Mouse (Mus musculus): ENCODE data around the gene Ctnnbl1. TPM values are rescaled to one million over a fixed set of nuclear protein-coding genes. Genes with fewer than 3 reads are reported as not detected.

The Ctnnbl1 gene
- polyA plus RNA-seq, 1 experiment from 2014 or later: 46.3 TPM

DNA sequence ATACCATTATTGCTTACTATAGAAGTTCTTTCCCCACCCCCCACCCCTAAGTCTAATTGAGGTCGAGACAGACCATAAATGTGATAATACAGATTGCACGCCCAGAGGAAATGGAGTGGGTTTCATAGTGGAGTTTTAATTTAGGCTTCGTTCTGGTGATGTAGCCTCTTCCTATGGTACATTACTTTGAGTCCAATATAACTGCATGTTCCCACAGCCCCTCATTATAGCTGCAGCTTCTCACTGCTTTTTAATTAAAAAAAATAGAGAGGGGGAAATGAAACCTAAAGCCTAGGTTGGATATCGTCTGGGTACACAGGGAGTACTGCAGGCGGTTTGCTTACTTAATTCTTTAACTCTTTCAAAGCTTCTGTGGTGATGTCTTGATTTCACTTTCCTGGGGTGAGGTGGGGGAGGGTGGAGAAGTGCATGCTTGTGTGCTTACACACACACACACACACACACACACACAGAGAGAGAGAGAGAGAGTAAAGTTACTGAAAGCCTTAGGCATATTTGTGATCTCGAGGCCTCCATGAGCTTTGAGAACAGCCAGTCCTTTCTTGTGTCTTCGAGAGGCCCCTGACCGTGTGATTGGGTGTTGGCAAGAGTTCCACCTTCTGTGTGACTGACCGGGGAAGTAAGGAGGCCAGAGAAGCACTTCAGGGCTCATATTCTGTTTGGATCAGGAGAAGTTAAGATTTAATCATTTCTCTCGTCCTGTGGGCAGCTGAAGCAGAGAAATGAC is 31.7 kb downstream of the Ctnnbl1 start:
- H3K4me1 ChIP-seq (replicated peaks; ENCODE audit: insufficient read depth, low read length): no peaks in the 10 kb centered on the region
- 19% methylated on average over 10 of the region's 10 CpGs for WGBS
- TF ChIP-seq CTCF (IDR thresholded peaks at IDR 0.05; ENCODE audit: low read depth): no peak
- no peaks in the 10 kb centered on the region for H3K36me3 ChIP-seq (ENCODE audit: insufficient read depth, low read length)
- H3K9ac ChIP-seq (ENCODE audit: low read depth, low read length): no peak overlapping the region
- H3K9me3 ChIP-seq (replicated peaks; ENCODE audit: low read length): no peaks in the 10 kb centered on the region
- peak; percentile 12 for DNase-seq (ENCODE audit: low spot score)
- no peak overlapping the region for H3K4me2 ChIP-seq (ENCODE audit: low read length)
- no peak overlapping the region for H3K4me3 ChIP-seq (replicated peaks; ENCODE audit: low read depth, low read length)
- no peaks in the 10 kb centered on the region for H3K27me3 ChIP-seq (ENCODE audit: insufficient read depth, low read length)
- H3K27ac ChIP-seq: no peak overlapping the region
- no peak for ATAC-seq (replicated peaks; ENCODE audit: low FRiP score, low read depth)

GRCm38 (mm10) chr2:157770761-157771160 is 33.6 kb downstream of the Ctnnbl1 start:
- no peaks in the 10 kb centered on the region for H3K27me3 ChIP-seq (ENCODE audit: insufficient read depth, low read length)
- H3K9ac ChIP-seq (ENCODE audit: low read depth, low read length): no peak overlapping the region
- TF ChIP-seq CTCF (IDR thresholded peaks at IDR 0.05; ENCODE audit: low read depth): no peak
- no peak overlapping the region for H3K27ac ChIP-seq
- no peak overlapping the region for H3K4me2 ChIP-seq (ENCODE audit: low read length)
- H3K4me1 ChIP-seq (replicated peaks; ENCODE audit: insufficient read depth, low read length): no peaks in the 10 kb centered on the region
- ATAC-seq (replicated peaks; ENCODE audit: low FRiP score, low read depth) (no peak), DNase-seq (ENCODE audit: low spot score) (no peak)
- H3K9me3 ChIP-seq (replicated peaks; ENCODE audit: low read length): no peaks in the 10 kb centered on the region
- H3K4me3 ChIP-seq (replicated peaks; ENCODE audit: low read depth, low read length): no peak overlapping the region
- WGBS: 71% methylated on average over 3 of the region's 3 CpGs
- H3K36me3 ChIP-seq (ENCODE audit: insufficient read depth, low read length): peaks cover 9% of the 10 kb centered on the region; the same call in 1 of the 2 replicates

GRCm38 (mm10) chr2:157773661-157774060 is 36.5 kb downstream of the Ctnnbl1 start:
- no peaks in the 10 kb centered on the region for H3K9me3 ChIP-seq (replicated peaks; ENCODE audit: low read length)
- H3K4me1 ChIP-seq (replicated peaks; ENCODE audit: insufficient read depth, low read length): no peaks in the 10 kb centered on the region
- H3K4me3 ChIP-seq (replicated peaks; ENCODE audit: low read depth, low read length): no peak overlapping the region
- H3K4me2 ChIP-seq (ENCODE audit: low read length): no peak overlapping the region
- no peak overlapping the region for H3K27ac ChIP-seq
- WGBS: 91% methylated on average over 1 of the region's 1 CpGs
- H3K9ac ChIP-seq (ENCODE audit: low read depth, low read length): no peak overlapping the region
- H3K27me3 ChIP-seq (ENCODE audit: insufficient read depth, low read length): no peaks in the 10 kb centered on the region
- no peak for TF ChIP-seq CTCF (IDR thresholded peaks at IDR 0.05; ENCODE audit: low read depth)
- peaks cover 13% of the 10 kb centered on the region; the same call in 1 of the 2 replicates for H3K36me3 ChIP-seq (ENCODE audit: insufficient read depth, low read length)
- DNase-seq (ENCODE audit: low spot score) (no peak), ATAC-seq (replicated peaks; ENCODE audit: low FRiP score, low read depth) (no peak)

- no peaks in the 10 kb centered on the region for H3K4me1 ChIP-seq (replicated peaks; ENCODE audit: insufficient read depth, low read length)
- no peak for TF ChIP-seq CTCF (IDR thresholded peaks at IDR 0.05; ENCODE audit: low read depth)
- H3K4me2 ChIP-seq (ENCODE audit: low read length): no peak overlapping the region
- no peak overlapping the region for H3K4me3 ChIP-seq (replicated peaks; ENCODE audit: low read depth, low read length)
- no peak overlapping the region for H3K27ac ChIP-seq
- H3K27me3 ChIP-seq (ENCODE audit: insufficient read depth, low read length): no peaks in the 10 kb centered on the region
- no peaks in the 10 kb centered on the region for H3K9me3 ChIP-seq (replicated peaks; ENCODE audit: low read length)
- DNase-seq (ENCODE audit: low spot score) (no peak), ATAC-seq (replicated peaks; ENCODE audit: low FRiP score, low read depth) (no peak)
- no peak overlapping the region for H3K9ac ChIP-seq (ENCODE audit: low read depth, low read length)
- peaks cover 13% of the 10 kb centered on the region; the same call in 1 of the 2 replicates for H3K36me3 ChIP-seq (ENCODE audit: insufficient read depth, low read length)
- WGBS: 79% methylated on average over 2 of the region's 2 CpGs
These were observed 38.8 kb downstream of the Ctnnbl1 start for GRCm38 (mm10) chr2:157775957-157776356.

GRCm38 (mm10) chr2:157780956-157781355 is 43.8 kb downstream of the Ctnnbl1 start:
- H3K9me3 ChIP-seq (replicated peaks; ENCODE audit: low read length): no peaks in the 10 kb centered on the region
- no peak overlapping the region for H3K4me2 ChIP-seq (ENCODE audit: low read length)
- H3K9ac ChIP-seq (ENCODE audit: low read depth, low read length): no peak overlapping the region
- TF ChIP-seq CTCF (IDR thresholded peaks at IDR 0.05; ENCODE audit: low read depth): no peak
- no peaks in the 10 kb centered on the region for H3K27me3 ChIP-seq (ENCODE audit: insufficient read depth, low read length)
- no peak overlapping the region for H3K27ac ChIP-seq
- DNase-seq (ENCODE audit: low spot score): no peak
- 90% methylated on average over 3 of the region's 3 CpGs for whole genome bisulfite sequencing
- H3K4me3 ChIP-seq (replicated peaks; ENCODE audit: low read depth, low read length): no peak overlapping the region
- ATAC-seq (replicated peaks; ENCODE audit: low FRiP score, low read depth): no peak
- peaks cover 4% of the 10 kb centered on the region; the same call in 1 of the 2 replicates for H3K36me3 ChIP-seq (ENCODE audit: insufficient read depth, low read length)
- no peaks in the 10 kb centered on the region for H3K4me1 ChIP-seq (replicated peaks; ENCODE audit: insufficient read depth, low read length)

GRCm38 (mm10) chr2:157783152-157783551 is 46.0 kb downstream of the Ctnnbl1 start:
- Histone ChIP-seq H3K27ac (no peak overlapping the region), H3K9me3 (replicated peaks; ENCODE audit: low read length) (no peaks in the 10 kb centered on the region), H3K27me3 (ENCODE audit: insufficient read depth, low read length) (no peaks in the 10 kb centered on the region), H3K36me3 (ENCODE audit: insufficient read depth, low read length) (no peaks in the 10 kb centered on the region; the same call in 1 of the 2 replicates), H3K4me2 (ENCODE audit: low read length) (no peak overlapping the region), H3K4me1 (replicated peaks; ENCODE audit: insufficient read depth, low read length) (no peaks in the 10 kb centered on the region), H3K9ac (ENCODE audit: low read depth, low read length) (no peak overlapping the region), H3K4me3 (replicated peaks; ENCODE audit: low read depth, low read length) (no peak overlapping the region)
- WGBS: 86% methylated on average over 16 of the region's 16 CpGs
- no peak for TF ChIP-seq CTCF (IDR thresholded peaks at IDR 0.05; ENCODE audit: low read depth)
- DNase-seq (ENCODE audit: low spot score): no peak
- no peak for ATAC-seq (replicated peaks; ENCODE audit: low FRiP score, low read depth)

All from kidney, postnatal 0 days (tissue).